Mouse (Mus musculus): ENCODE measurements around the gene Epha1.

The Epha1 gene

GRCm38 (mm10) chr6:42373669-42374430 is 782 bp upstream of the Epha1 start:
- no peak for DNase-seq (ENCODE audit: low read depth)

- DNase-seq (ENCODE audit: low read depth): no peak
These were observed 650 bp downstream of the Epha1 start for GRCm38 (mm10) chr6:42372421-42372815.

DNA sequence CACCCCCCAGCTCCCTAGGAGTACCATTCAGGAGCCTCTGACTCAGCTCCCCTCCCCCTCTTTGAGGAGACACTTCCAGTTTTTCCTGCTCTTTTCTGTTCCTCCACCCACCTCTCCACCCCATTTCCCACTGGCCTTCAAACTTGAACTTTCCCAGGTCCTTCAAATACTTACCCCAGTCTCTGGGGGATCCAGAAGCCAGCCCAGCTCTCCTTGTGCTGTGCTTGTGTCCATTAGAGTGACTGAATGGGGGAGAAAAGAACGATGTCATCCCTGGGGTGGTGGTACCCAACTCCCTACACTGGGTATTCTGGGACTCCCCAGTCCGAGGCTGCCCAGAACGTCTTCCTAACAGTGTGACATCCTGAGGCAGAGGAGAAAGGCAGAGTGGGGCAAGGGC is 1.1 kb downstream of the Epha1 start:
- no peak for DNase-seq (ENCODE audit: low read depth)

DNA sequence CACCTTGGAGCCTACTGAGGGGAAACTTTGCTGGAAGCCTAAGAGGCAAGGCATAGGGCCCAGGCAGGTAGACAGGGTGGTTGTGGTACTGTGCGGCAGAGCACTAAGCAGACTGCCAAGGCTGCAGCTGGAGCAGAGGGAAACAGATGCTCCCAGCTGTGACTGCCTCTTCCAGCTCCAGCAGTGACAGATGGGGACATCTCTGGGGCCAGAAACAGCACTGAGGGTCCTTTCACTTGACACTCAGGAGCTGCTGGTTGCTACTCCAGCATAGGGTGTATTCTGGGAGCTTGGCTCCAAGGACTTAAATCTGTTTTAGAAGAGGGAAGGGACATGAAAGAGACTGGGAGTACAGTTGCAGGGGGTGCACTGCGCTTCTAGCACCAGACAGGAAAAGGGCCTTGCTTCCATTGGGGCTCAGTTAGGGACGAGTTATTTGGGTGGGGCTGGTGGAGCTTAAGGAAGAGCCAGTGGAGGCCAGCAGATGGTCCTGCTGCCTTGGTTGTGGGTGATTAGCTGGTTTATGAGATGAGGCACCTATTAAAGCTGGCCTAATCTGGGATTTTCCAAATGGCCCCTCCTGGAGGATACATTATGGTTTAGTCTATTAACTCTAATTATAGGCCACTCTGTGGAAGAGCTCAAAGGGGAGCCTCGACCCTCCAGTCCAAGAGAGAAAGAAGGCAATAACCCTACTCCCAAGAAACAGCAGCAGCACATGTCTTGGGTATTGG is 2.3 kb downstream of the Epha1 start:
- no peak for DNase-seq (ENCODE audit: low read depth)

DNA sequence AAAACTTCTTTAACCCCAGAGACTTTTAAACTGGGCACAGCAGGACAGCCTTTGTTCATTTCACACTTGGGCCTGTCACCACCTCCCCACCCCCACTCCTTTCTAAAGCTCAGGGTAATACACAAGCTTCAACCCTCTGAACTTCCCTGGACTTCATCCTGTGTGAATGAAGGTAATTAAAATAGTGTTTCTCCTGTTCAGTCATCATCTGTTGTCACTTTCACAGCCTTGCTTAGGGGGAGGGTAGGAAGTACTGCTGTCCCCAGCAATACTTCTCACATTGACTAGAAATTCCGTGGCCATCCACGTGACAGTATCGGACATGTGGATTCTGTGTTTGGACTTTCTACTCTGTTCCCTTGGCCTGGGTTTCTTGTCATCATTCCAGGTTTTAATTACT is 3.2 kb downstream of the Epha1 start:
- no peak for DNase-seq (ENCODE audit: low read depth)

GRCm38 (mm10) chr6:42365215-42365614 is 7.9 kb downstream of the Epha1 start:
- DNase-seq (ENCODE audit: low read depth): no peak

GRCm38 (mm10) chr6:42364607-42365006 is 8.5 kb downstream of the Epha1 start:
- no peak for DNase-seq (ENCODE audit: low read depth)

DNA sequence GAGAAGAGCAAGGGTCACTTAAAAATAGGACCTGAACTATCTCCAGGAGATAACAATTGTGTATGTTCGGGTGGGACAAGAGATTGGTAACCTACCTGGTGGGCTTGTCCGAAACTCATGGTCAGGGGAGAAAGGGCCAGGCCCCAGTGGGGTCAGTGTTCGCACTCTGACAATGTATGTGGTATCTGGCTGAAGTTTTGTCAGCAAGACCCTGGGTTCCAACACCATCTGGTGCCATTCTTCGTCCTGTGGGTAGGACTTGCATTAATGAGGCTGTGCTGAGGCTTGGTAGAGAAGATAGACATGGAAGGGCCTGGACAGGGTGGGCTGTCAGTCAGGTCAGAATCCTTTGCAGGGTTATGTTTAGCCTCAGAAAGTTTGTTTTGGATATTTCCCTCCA is 9.0 kb downstream of the Epha1 start:
- DNase-seq (ENCODE audit: low read depth): no peak

GRCm38 (mm10) chr6:42362974-42363373 is 10.1 kb downstream of the Epha1 start:
- DNase-seq (ENCODE audit: low read depth): no peak

GRCm38 (mm10) chr6:42362497-42362896 is 10.6 kb downstream of the Epha1 start:
- no peak for DNase-seq (ENCODE audit: low read depth)

DNA sequence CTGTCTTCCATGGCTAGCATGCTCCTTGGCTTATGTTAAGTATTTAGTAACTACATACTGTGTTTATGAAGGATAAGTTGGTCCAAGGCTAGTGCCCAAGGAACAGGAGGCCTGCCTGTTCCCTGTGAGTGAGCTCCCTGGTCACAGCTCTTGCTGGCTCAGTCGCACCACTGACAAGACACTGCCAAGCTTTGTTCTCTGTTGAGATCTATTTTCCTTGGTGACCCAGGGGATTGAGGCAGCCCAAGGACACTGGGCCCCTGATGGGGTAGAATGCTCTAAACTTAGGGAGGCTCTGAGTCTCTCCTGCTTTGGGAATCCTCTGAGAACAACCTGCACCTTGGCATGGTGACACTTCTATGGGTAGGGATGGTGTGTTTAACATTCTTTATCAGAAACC is 11.0 kb downstream of the Epha1 start:
- no peak for DNase-seq (ENCODE audit: low read depth)

DNA sequence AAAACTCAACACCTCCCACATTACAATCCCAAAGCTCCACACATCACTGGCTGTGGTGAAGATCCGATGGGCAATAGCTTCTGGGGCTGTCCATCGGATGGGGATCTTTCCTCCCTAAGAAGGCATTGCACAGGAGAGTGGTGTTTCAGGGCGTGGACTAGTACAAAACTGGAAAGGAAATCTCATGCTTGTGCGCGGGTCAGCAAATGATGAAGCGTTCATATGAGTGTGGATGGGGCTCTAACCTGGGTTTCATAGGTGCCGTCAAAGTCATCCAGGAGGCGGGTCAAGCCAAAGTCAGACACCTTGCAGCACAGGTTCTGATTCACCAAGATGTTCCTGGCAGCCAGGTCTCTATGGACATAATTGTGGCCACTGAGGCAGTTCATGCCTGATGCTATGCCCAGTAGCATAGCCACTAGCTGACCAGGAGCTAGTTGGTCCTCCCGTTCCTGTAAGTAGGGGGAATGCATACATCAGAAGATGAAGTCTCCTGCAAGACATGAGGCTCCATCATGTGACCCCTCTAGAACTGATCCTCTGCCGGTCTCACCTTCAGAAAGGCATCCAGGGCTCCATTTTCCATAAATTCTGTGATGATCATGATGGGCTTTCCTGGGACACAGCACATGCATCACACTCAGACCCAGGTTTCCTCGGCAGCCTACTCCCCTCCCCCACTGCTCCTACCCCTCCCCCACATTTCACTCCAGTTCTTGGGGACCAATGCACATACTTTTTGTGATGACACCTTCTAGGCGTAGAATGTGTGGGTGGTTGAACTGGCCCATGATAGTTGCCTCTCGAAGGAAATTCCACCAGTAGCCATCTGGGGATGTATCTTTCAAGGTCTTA is 11.8 kb downstream of the Epha1 start:
- DNase-seq (ENCODE audit: low read depth): no peak

DNA sequence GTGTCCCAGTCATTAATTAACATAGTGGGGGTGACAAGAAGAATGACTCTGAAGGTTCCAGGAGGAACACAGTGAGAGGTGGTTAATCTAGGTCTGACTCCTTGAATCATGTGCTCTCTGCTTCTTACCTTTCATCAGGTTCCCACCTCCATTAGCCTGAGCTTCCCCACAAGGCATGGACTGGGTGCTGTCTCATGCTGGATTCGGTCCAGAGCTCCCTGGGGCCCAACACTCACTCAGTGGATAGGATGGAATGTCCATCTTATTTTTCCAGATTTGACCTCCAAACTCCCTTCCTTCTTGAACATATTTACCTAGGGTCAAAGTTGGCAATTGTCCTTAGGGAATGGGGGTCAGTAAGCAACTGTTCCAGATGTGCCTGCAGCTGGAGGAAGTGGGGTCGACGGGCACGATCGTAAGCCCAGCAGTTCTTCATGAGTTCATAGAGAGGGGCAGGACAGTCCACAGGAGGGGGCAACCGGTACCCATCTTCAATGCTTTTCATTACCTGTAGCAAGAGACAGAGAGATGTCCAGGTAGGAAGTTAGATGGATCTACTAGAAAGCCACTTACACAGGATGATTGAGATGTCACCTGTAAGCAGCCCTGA is 12.7 kb downstream of the Epha1 start:
- DNase-seq (ENCODE audit: low read depth): no peak

GRCm38 (mm10) chr6:42359364-42360147 is 13.5 kb downstream of the Epha1 start:
- DNase-seq (ENCODE audit: low read depth): no peak

DNA sequence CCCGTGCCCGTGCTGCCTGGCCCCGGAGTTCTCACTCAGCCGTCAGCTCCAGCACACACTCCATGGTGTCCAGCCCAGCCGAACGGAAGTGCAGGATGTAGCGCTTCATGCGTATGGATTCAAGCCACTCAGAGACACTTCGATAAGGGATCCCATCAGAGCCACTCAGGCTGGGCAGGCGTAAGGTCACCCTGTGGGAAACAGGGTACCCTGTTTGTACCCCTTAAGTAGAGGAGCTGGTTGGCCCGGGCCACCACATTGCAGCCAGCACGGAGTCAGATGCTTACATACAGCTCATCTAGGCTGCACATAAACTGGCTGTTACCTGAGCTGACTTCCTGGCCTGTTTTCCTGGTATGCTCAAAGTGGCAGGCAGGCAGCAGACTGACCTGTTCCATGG is 14.2 kb downstream of the Epha1 start:
- DNase-seq (ENCODE audit: low read depth): no peak

DNA sequence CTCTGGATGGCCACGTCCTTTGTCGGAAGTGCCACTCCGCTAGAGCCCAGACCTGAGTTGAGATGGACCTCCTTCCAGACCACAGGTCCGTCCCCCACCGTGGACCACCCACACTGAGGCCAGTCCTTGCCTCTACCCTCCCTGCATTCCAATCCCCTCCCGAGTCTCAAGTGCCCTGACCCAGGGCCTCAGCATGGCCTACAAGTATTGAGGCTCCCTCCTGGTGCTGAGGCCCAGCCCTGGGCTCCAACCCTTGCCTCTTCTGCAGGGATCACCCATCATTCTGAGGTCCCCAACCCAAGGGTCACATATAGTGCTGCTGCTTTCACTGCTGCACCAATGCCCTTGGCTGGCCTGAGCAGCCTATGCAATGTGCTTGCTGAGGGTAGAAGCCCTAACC is 15.2 kb downstream of the Epha1 start:
- no peak for DNase-seq (ENCODE audit: low read depth)

DNA sequence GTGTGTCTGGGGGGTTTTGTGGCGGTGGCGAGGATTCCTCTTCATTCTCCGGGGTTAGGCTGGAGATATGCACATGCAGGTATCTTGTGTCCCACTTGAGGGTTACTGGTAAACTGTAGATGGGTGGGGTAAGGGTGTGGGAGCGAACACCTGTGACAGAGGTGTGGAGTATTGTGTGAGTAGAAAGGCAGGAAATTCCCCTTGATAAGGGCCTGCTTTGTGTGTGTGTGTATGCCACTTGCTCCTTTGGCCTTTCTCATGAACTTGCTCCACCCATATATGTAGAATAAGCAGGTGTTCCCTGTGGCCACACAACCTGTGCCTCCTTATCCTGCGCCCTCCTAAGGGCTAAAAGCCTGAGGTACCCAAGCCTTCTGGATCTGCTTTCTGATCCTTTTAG is 16.2 kb downstream of the Epha1 start:
- DNase-seq (ENCODE audit: low read depth): no peak

DNA sequence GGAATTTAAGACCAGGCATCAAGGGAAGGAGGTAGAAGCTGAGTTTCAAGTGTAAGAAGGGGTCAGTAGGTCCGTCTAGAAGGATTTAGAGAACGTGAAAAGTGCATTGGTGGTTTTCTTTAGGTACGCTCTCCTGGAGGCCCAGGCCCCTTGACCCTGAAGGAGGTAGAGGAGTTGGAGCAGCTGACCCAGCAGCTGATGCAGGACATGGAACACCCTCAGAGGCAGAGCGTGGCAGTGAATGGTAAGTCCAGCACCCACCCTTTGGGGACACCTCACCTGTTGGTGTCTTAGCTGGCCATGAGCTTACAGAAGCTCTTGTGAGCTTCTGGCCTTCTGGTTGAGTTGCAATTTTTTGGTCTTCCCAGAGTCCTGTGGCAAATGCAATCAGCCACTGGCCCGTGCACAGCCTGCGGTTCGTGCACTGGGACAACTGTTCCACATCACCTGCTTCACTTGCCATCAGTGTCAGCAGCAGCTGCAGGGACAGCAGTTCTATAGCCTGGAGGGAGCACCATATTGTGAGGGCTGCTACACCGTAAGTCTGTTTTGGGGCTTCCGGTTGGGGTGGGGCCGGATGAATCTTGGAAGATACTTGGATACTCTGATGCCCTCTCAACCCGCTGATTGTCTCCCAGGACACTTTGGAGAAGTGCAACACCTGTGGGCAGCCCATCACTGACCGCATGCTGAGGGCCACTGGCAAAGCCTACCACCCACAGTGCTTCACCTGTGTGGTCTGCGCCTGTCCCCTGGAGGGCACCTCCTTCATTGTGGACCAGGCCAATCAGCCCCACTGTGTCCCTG is 17.1 kb downstream of the Epha1 start:
- DNase-seq (ENCODE audit: low read depth): no peak

DNA sequence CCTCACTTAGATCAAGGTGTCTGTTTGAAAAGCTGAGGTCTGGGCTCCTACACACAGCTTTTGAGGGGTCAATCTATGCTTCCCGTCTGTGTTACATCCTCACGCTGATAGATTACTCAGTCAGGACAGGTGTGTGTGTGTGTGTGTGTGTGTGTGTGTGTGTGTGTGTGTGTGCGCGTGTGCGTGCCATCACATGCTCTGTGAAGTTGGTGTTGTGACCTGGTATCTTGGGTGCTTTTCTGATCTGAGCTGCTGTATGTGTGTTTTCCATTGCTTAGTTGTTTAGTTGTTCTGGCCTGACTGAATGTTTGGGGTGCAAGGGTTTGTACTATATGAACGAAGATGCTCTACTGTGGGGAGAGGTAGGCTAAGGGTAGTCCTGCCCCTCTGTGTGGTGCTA is 17.7 kb downstream of the Epha1 start:
- DNase-seq (ENCODE audit: low read depth): no peak
